Mouse (Mus musculus): ENCODE measurements around the gene Naaladl2. TPM values are rescaled to one million over a fixed set of nuclear protein-coding genes. Genes with fewer than 3 reads are reported as not detected.

Gene Naaladl2
- polyA plus RNA-seq, 1 experiment from 2014 or later: 2.0 TPM

DNA sequence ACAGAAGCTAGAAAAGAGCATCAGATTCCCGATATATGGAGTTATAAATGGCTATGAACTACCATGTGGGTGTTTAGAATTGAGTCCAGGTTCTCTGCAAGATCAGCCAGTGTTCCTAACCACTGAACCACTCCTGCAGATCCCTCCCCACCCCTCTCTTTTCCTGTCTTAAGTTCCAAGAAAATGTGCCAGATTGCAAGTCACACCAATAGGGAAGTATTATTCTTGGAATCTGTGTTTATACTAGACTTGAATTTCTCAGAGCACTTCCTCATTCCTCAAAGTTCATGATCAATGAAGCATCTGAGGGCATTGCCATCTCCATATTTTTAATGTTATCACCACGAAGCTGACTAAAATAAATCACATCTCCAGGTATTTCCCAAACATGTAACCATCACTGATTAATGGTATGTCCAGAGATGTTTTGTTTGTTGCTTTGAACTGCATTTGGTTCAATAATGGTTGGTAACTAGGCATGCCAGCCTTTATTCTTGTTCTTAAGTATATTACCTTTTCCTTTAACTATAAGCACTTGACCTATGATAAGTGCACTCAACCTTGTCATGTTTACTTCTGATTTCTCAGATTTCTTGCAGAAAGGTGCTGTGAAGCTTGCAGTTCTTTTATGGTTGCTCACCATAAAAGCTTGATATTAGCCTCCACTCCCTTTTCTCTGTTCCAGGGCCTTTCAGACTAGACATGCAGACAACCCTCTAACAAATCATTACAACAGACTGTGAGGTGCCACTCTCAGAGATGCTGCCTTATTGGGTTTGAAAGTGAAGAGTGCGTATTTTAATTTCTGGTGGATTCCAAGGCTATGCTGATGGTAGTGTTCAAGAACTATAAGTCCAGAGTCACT lies 475.8 kb downstream of the Naaladl2 start:
- 67% methylated on average over 3 of the region's 3 CpGs for WGBS
- Histone ChIP-seq H3K27me3 (ENCODE audit: control insufficient read depth, insufficient read depth, low read depth, low read length) (no peaks in the 10 kb centered on the region), H3K9me3 (ENCODE audit: control insufficient read depth, low read length) (no peaks in the 10 kb centered on the region), H3K4me2 (ENCODE audit: low read depth, low read length) (no peak overlapping the region), H3K4me3 (ENCODE audit: low read length) (no peak overlapping the region), H3K9ac (ENCODE audit: low read length) (no peak overlapping the region), H3K36me3 (ENCODE audit: control insufficient read depth, insufficient read depth, low read length) (no peaks in the 10 kb centered on the region), H3K4me1 (replicated peaks; ENCODE audit: control insufficient read depth, insufficient read depth, low read length) (no peaks in the 10 kb centered on the region), H3K27ac (ENCODE audit: low read length) (no peak overlapping the region)
- no peak for ATAC-seq (ENCODE audit: low read depth)

DNA sequence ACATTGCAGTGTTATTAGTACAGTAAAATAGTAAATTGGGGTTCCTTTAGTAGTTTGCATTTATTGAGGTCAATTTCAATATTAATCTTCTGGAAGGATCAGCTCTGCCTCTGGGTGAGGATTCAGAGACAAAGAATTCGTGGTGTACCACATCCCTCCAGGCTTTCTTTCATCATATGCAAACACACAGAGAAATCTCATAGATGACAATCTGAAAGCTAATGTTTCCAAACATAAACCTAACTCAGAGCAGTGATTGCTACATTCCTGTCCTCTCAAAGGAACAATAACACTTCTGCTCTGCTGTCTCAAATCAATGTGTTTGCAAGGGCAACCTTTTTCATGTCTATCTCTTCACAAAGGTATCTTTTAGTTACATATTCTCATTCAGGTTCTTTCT lies 478.7 kb downstream of the Naaladl2 start:
- no peak overlapping the region for H3K27ac ChIP-seq (ENCODE audit: low read length)
- no peaks in the 10 kb centered on the region for H3K4me1 ChIP-seq (replicated peaks; ENCODE audit: control insufficient read depth, insufficient read depth, low read length)
- no peak overlapping the region for H3K4me3 ChIP-seq (ENCODE audit: low read length)
- H3K4me2 ChIP-seq (ENCODE audit: low read depth, low read length): no peak overlapping the region
- no peak for ATAC-seq (ENCODE audit: low read depth)
- no peaks in the 10 kb centered on the region for H3K9me3 ChIP-seq (ENCODE audit: control insufficient read depth, low read length)
- no peaks in the 10 kb centered on the region for H3K36me3 ChIP-seq (ENCODE audit: control insufficient read depth, insufficient read depth, low read length)
- WGBS: 38% methylated on average over 1 of the region's 1 CpGs
- H3K27me3 ChIP-seq (ENCODE audit: control insufficient read depth, insufficient read depth, low read depth, low read length): no peaks in the 10 kb centered on the region
- H3K9ac ChIP-seq (ENCODE audit: low read length): no peak overlapping the region

DNA sequence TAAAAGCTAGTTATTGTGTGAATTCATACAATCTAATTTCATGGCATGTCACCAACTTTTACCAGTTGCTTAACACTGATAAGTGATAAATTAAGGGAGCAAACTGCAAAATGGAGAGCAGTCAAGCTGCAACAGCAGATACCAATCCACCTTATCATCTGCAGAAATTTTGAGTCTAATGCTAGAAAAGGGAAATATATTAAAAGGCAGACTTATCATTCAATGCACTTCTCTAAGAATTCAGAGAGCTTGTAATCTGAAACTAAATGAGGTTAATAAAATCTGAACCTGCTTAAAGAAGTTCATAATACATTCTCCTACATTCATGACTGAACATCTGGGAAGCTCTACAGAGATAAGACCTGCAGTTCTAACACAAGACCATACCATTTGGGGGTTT lies 480.3 kb downstream of the Naaladl2 start:
- Histone ChIP-seq H3K4me2 (ENCODE audit: low read depth, low read length) (no peak overlapping the region), H3K4me3 (ENCODE audit: low read length) (no peak overlapping the region), H3K27me3 (ENCODE audit: control insufficient read depth, insufficient read depth, low read depth, low read length) (no peaks in the 10 kb centered on the region), H3K36me3 (ENCODE audit: control insufficient read depth, insufficient read depth, low read length) (no peaks in the 10 kb centered on the region), H3K27ac (ENCODE audit: low read length) (no peak overlapping the region), H3K9ac (ENCODE audit: low read length) (no peak overlapping the region), H3K9me3 (ENCODE audit: control insufficient read depth, low read length) (no peaks in the 10 kb centered on the region), H3K4me1 (replicated peaks; ENCODE audit: control insufficient read depth, insufficient read depth, low read length) (no peaks in the 10 kb centered on the region)
- no peak for ATAC-seq (ENCODE audit: low read depth)

DNA sequence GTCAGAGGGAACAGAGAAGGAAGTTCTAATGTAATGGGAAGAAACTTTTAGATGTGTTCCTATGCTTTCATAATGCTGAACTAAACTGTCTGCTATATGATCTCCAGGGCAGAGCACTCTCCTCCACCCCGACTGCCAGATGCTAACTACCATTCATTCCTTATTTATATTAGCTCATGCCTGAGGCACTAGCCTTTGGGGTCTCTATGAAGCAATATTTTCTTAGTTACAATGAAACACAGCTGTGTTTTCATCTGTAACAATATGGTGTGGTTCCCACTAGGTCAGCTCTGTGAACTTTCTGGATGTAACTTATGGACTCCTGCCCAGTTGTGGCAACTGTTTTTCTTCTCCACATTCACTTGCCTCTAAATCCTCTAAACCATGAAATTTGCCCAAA lies 514.0 kb downstream of the Naaladl2 start:
- Histone ChIP-seq H3K27ac (ENCODE audit: low read length) (no peak overlapping the region), H3K4me3 (ENCODE audit: low read length) (no peak overlapping the region), H3K9me3 (ENCODE audit: control insufficient read depth, low read length) (no peaks in the 10 kb centered on the region), H3K4me2 (ENCODE audit: low read depth, low read length) (no peak overlapping the region), H3K9ac (ENCODE audit: low read length) (no peak overlapping the region), H3K27me3 (ENCODE audit: control insufficient read depth, insufficient read depth, low read depth, low read length) (no peaks in the 10 kb centered on the region), H3K36me3 (ENCODE audit: control insufficient read depth, insufficient read depth, low read length) (no peaks in the 10 kb centered on the region), H3K4me1 (replicated peaks; ENCODE audit: control insufficient read depth, insufficient read depth, low read length) (no peaks in the 10 kb centered on the region)
- 35% methylated on average over 1 of the region's 1 CpGs for WGBS
- ATAC-seq (ENCODE audit: low read depth): peak; percentile 96

DNA sequence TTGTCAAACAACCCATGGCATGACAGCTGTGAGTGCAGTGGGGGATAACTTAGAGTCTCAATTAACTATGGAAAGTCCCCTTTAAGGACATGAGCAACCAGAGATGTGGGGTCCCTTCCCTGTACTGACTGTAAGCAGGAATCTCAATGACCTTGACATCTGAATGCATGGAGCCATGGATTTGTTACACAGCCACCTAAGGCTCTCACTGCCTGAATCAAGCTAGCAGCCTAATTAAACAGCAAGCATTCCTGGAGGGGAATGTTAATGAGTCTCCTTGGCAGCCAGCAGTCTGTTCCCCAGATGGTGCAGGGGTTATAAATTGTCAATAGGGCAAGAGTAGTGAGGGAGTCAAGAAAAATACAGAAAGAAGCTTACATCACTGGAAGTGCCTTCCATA lies 538.6 kb downstream of the Naaladl2 start:
- no peak overlapping the region for H3K4me2 ChIP-seq (ENCODE audit: low read depth, low read length)
- no peak for ATAC-seq (ENCODE audit: low read depth)
- no peak overlapping the region for H3K27ac ChIP-seq (ENCODE audit: low read length)
- H3K4me1 ChIP-seq (replicated peaks; ENCODE audit: control insufficient read depth, insufficient read depth, low read length): no peaks in the 10 kb centered on the region
- H3K27me3 ChIP-seq (ENCODE audit: control insufficient read depth, insufficient read depth, low read depth, low read length): no peaks in the 10 kb centered on the region
- no peaks in the 10 kb centered on the region for H3K36me3 ChIP-seq (ENCODE audit: control insufficient read depth, insufficient read depth, low read length)
- H3K9ac ChIP-seq (ENCODE audit: low read length): no peak overlapping the region
- no peak overlapping the region for H3K4me3 ChIP-seq (ENCODE audit: low read length)
- H3K9me3 ChIP-seq (ENCODE audit: control insufficient read depth, low read length): no peaks in the 10 kb centered on the region

DNA sequence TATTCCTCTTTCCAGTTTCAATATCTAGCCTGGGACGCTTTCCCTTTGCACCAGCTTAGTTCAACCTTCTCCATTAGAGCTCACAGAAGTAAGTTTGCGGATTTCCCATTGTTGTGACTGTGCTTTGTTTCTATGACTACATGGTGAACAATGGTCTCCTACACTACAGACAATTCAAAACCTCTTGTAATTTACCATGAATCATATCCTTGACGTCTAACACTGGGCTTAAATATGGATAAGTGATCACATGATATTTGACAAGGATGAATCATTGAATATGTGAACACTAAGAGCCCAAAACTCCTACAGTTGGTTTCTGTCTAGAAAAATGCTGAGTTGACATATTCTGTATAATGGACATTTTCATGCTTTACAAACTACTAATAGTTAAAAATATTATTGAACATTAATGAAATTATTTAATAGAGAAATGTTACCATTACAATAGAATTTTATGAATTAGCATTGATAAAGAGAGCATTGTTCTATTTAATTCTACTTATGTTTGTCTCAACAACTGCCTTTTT lies 539.2 kb downstream of the Naaladl2 start:
- ATAC-seq (ENCODE audit: low read depth): no peak
- no peak overlapping the region for H3K27ac ChIP-seq (ENCODE audit: low read length)
- no peaks in the 10 kb centered on the region for H3K36me3 ChIP-seq (ENCODE audit: control insufficient read depth, insufficient read depth, low read length)

DNA sequence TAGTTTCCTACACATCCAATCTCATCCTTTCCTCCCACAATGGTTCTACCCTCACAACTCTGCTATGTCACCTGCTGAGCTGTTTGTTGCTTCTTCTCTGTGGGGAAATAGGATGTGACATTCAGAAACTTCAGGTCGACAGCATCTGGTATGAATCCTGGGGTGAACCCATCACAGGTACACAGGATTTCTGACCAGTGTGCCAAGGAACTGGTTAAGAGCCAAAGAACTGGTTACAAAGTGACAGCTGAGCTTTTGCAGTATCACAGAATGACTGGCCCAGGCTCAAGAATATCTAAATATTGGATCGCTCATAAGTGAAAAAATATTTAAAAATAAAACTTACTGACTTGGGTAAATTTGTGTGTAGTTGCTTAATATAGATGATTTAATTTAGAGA lies 548.6 kb downstream of the Naaladl2 start:
- Histone ChIP-seq H3K4me1 (replicated peaks; ENCODE audit: control insufficient read depth, insufficient read depth, low read length) (no peaks in the 10 kb centered on the region), H3K27ac (ENCODE audit: low read length) (no peak overlapping the region), H3K9ac (ENCODE audit: low read length) (no peak overlapping the region), H3K27me3 (ENCODE audit: control insufficient read depth, insufficient read depth, low read depth, low read length) (no peaks in the 10 kb centered on the region), H3K36me3 (ENCODE audit: control insufficient read depth, insufficient read depth, low read length) (no peaks in the 10 kb centered on the region), H3K4me2 (ENCODE audit: low read depth, low read length) (no peak overlapping the region), H3K9me3 (ENCODE audit: control insufficient read depth, low read length) (no peaks in the 10 kb centered on the region), H3K4me3 (ENCODE audit: low read length) (no peak overlapping the region)
- WGBS: 50% methylated on average over 2 of the region's 2 CpGs
- no peak for ATAC-seq (ENCODE audit: low read depth)

More for the DNA sequence above, 539.2 kb downstream of the Naaladl2 start:
- Histone ChIP-seq H3K4me3 (ENCODE audit: low read length) (no peak overlapping the region), H3K9ac (ENCODE audit: low read length) (no peak overlapping the region), H3K9me3 (ENCODE audit: control insufficient read depth, low read length) (no peaks in the 10 kb centered on the region), H3K4me2 (ENCODE audit: low read depth, low read length) (no peak overlapping the region), H3K4me1 (replicated peaks; ENCODE audit: control insufficient read depth, insufficient read depth, low read length) (no peaks in the 10 kb centered on the region), H3K27me3 (ENCODE audit: control insufficient read depth, insufficient read depth, low read depth, low read length) (no peaks in the 10 kb centered on the region)
- WGBS: 76% methylated on average over 3 of the region's 3 CpGs

DNA sequence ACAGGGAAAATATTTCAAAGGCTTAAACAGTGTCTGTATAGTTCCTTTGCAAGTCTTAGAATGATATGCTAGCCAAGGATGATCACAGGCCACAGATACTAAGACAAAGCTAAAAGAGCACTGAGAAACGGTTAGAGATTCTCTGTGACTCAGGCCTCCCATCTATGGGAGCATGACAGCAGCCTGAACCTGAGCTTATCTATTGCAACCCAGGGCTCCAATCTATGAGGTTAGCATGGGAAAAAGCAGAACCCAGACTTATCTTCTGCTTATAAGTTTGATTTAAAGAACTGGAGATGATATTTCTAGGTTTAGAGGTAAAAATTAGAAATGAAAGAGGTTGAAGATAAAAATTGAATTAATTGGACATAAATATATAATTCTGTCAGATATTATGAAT lies 587.4 kb downstream of the Naaladl2 start:
- no peak for ATAC-seq (ENCODE audit: low read depth)
- H3K4me1 ChIP-seq (replicated peaks; ENCODE audit: control insufficient read depth, insufficient read depth, low read length): no peaks in the 10 kb centered on the region
- no peaks in the 10 kb centered on the region for H3K27me3 ChIP-seq (ENCODE audit: control insufficient read depth, insufficient read depth, low read depth, low read length)
- H3K4me2 ChIP-seq (ENCODE audit: low read depth, low read length): no peak overlapping the region
- H3K27ac ChIP-seq (ENCODE audit: low read length): no peak overlapping the region
- 71% methylated on average over 1 of the region's 1 CpGs for WGBS
- no peaks in the 10 kb centered on the region for H3K9me3 ChIP-seq (ENCODE audit: control insufficient read depth, low read length)
- no peak overlapping the region for H3K9ac ChIP-seq (ENCODE audit: low read length)
- H3K4me3 ChIP-seq (ENCODE audit: low read length): no peak overlapping the region
- no peaks in the 10 kb centered on the region for H3K36me3 ChIP-seq (ENCODE audit: control insufficient read depth, insufficient read depth, low read length)

DNA sequence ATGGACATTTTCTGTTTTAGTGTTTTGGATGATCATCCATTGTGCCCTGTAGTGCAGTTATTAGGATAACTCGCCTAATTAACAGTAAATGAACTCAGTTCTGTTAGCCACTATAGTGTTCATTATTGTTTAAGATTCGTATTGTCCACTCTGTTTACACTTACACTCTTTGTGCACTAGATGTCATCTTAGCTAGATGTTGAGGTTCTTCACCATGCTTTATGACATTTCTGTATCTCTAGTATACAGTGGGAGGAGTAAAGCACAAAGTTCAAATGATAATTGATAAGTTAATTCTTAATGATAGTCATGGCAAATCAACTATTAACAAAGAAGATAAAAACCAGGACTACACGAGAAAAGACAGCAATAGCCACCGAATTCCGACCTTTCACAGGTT lies 590.4 kb downstream of the Naaladl2 start:
- Histone ChIP-seq H3K27me3 (ENCODE audit: control insufficient read depth, insufficient read depth, low read depth, low read length) (no peaks in the 10 kb centered on the region), H3K4me3 (ENCODE audit: low read length) (no peak overlapping the region), H3K4me2 (ENCODE audit: low read depth, low read length) (no peak overlapping the region), H3K36me3 (ENCODE audit: control insufficient read depth, insufficient read depth, low read length) (no peaks in the 10 kb centered on the region), H3K9ac (ENCODE audit: low read length) (no peak overlapping the region), H3K9me3 (ENCODE audit: control insufficient read depth, low read length) (no peaks in the 10 kb centered on the region), H3K4me1 (replicated peaks; ENCODE audit: control insufficient read depth, insufficient read depth, low read length) (no peaks in the 10 kb centered on the region), H3K27ac (ENCODE audit: low read length) (no peak overlapping the region)
- no peak for ATAC-seq (ENCODE audit: low read depth)
- 75% methylated on average over 5 of the region's 5 CpGs for WGBS
